Mouse (Mus musculus): ENCODE data around the gene Rab4b. TPM values are rescaled to one million over a fixed set of nuclear protein-coding genes. Genes with fewer than 3 reads are reported as not detected.
A peak's percentile ranks its signal among the peaks of the same experiment; 100 is the strongest.

Gene Rab4b
- polyA plus RNA-seq, 1 experiment from 2014 or later, result 71.1 TPM

GRCm38 (mm10) chr7:27179217-27179918 lies 672 bp upstream of the Rab4b start:
- Histone ChIP-seq H3K9me3 (ENCODE audit: control insufficient read depth, low read depth, low read length) (no peaks in the 10 kb centered on the region), H3K9ac (replicated peaks; ENCODE audit: low read depth, low read length) (no peak overlapping the region), H3K4me2 (replicated peaks; ENCODE audit: low read depth, low read length) (peak overlapping the region; percentile 49), H3K27ac (ENCODE audit: low read length) (peak overlapping the region; percentile 80; the same call in 1 of the 2 replicates), H3K27me3 (ENCODE audit: control insufficient read depth, insufficient read depth, low read length) (no peaks in the 10 kb centered on the region), H3K36me3 (ENCODE audit: control insufficient read depth, insufficient read depth, low read length) (peaks cover 9% of the 10 kb centered on the region), H3K4me1 (ENCODE audit: control insufficient read depth, insufficient read depth, low read length) (no peaks in the 10 kb centered on the region), H3K4me3 (ENCODE audit: low read depth, low read length) (peak overlapping the region; percentile 57)
- ATAC-seq (ENCODE audit: insufficient number of reproducible peaks, insufficient read depth, low FRiP score, low read depth), result no peak; the same call in 1 of the 2 replicates
- 45% methylated on average over 16 of the region's 16 CpGs for WGBS

- WGBS, result 14% methylated on average over 4 of the region's 4 CpGs
- ATAC-seq (ENCODE audit: insufficient number of reproducible peaks, insufficient read depth, low FRiP score, low read depth), result no peak; the same call in 1 of the 2 replicates
- peak overlapping the region; percentile 51 for H3K4me2 ChIP-seq (replicated peaks; ENCODE audit: low read depth, low read length)
These were observed 763 bp downstream of the Rab4b start for GRCm38 (mm10) chr7:27177942-27178323.

GRCm38 (mm10) chr7:27174896-27175295 lies 3.8 kb downstream of the Rab4b start:
- Histone ChIP-seq H3K36me3 (ENCODE audit: control insufficient read depth, insufficient read depth, low read length) (peaks cover 10% of the 10 kb centered on the region), H3K9ac (replicated peaks; ENCODE audit: low read depth, low read length) (no peak overlapping the region), H3K4me2 (replicated peaks; ENCODE audit: low read depth, low read length) (no peak overlapping the region), H3K4me1 (ENCODE audit: control insufficient read depth, insufficient read depth, low read length) (no peaks in the 10 kb centered on the region), H3K27me3 (ENCODE audit: control insufficient read depth, insufficient read depth, low read length) (no peaks in the 10 kb centered on the region), H3K4me3 (ENCODE audit: low read depth, low read length) (no peak overlapping the region), H3K9me3 (ENCODE audit: control insufficient read depth, low read depth, low read length) (no peaks in the 10 kb centered on the region), H3K27ac (ENCODE audit: low read length) (no peak overlapping the region)
- no peak for ATAC-seq (ENCODE audit: insufficient number of reproducible peaks, insufficient read depth, low FRiP score, low read depth)
- 92% methylated on average over 7 of the region's 7 CpGs for WGBS

More at GRCm38 (mm10) chr7:27177942-27178323, 763 bp downstream of the Rab4b start:
- Histone ChIP-seq H3K27me3 (ENCODE audit: control insufficient read depth, insufficient read depth, low read length) (no peaks in the 10 kb centered on the region), H3K36me3 (ENCODE audit: control insufficient read depth, insufficient read depth, low read length) (peaks cover 4% of the 10 kb centered on the region), H3K9ac (replicated peaks; ENCODE audit: low read depth, low read length) (0 out of 2 replicates have a peak overlapping the region, but pooled peaks have one; percentile 33), H3K9me3 (ENCODE audit: control insufficient read depth, low read depth, low read length) (no peaks in the 10 kb centered on the region), H3K27ac (ENCODE audit: low read length) (peak overlapping the region; percentile 95), H3K4me1 (ENCODE audit: control insufficient read depth, insufficient read depth, low read length) (no peaks in the 10 kb centered on the region), H3K4me3 (ENCODE audit: low read depth, low read length) (peak overlapping the region; percentile 57)

GRCm38 (mm10) chr7:27174496-27174895 lies 4.2 kb downstream of the Rab4b start:
- H3K27me3 ChIP-seq (ENCODE audit: control insufficient read depth, insufficient read depth, low read length), result no peaks in the 10 kb centered on the region
- ATAC-seq (ENCODE audit: insufficient number of reproducible peaks, insufficient read depth, low FRiP score, low read depth), result no peak
- WGBS, result 92% methylated on average over 15 of the region's 15 CpGs

GRCm38 (mm10) chr7:27170981-27171380 lies 7.7 kb downstream of the Rab4b start:
- Histone ChIP-seq H3K27me3 (ENCODE audit: control insufficient read depth, insufficient read depth, low read length) (no peaks in the 10 kb centered on the region), H3K4me1 (ENCODE audit: control insufficient read depth, insufficient read depth, low read length) (peaks cover 8% of the 10 kb centered on the region), H3K36me3 (ENCODE audit: control insufficient read depth, insufficient read depth, low read length) (peaks cover 10% of the 10 kb centered on the region), H3K4me2 (replicated peaks; ENCODE audit: low read depth, low read length) (no peak overlapping the region), H3K4me3 (ENCODE audit: low read depth, low read length) (no peak overlapping the region), H3K9me3 (ENCODE audit: control insufficient read depth, low read depth, low read length) (no peaks in the 10 kb centered on the region), H3K27ac (ENCODE audit: low read length) (no peak overlapping the region), H3K9ac (replicated peaks; ENCODE audit: low read depth, low read length) (no peak overlapping the region)
- ATAC-seq (ENCODE audit: insufficient number of reproducible peaks, insufficient read depth, low FRiP score, low read depth), result no peak
- whole genome bisulfite sequencing, result 90% methylated on average over 3 of the region's 3 CpGs

More at GRCm38 (mm10) chr7:27174496-27174895, 4.2 kb downstream of the Rab4b start:
- Histone ChIP-seq H3K4me2 (replicated peaks; ENCODE audit: low read depth, low read length) (no peak overlapping the region), H3K4me3 (ENCODE audit: low read depth, low read length) (no peak overlapping the region), H3K27ac (ENCODE audit: low read length) (no peak overlapping the region), H3K36me3 (ENCODE audit: control insufficient read depth, insufficient read depth, low read length) (peaks cover 10% of the 10 kb centered on the region), H3K4me1 (ENCODE audit: control insufficient read depth, insufficient read depth, low read length) (no peaks in the 10 kb centered on the region), H3K9me3 (ENCODE audit: control insufficient read depth, low read depth, low read length) (no peaks in the 10 kb centered on the region), H3K9ac (replicated peaks; ENCODE audit: low read depth, low read length) (no peak overlapping the region)

GRCm38 (mm10) chr7:27168371-27168770 lies 10.3 kb downstream of the Rab4b start:
- no peaks in the 10 kb centered on the region for H3K27me3 ChIP-seq (ENCODE audit: control insufficient read depth, insufficient read depth, low read length)
- peaks cover 30% of the 10 kb centered on the region for H3K4me1 ChIP-seq (ENCODE audit: control insufficient read depth, insufficient read depth, low read length)
- ATAC-seq (ENCODE audit: insufficient number of reproducible peaks, insufficient read depth, low FRiP score, low read depth), result no peak
- H3K27ac ChIP-seq (ENCODE audit: low read length), result no peak overlapping the region
- peaks cover 23% of the 10 kb centered on the region for H3K36me3 ChIP-seq (ENCODE audit: control insufficient read depth, insufficient read depth, low read length)
- H3K9me3 ChIP-seq (ENCODE audit: control insufficient read depth, low read depth, low read length), result no peaks in the 10 kb centered on the region
- 86% methylated on average over 5 of the region's 5 CpGs for WGBS
- H3K9ac ChIP-seq (replicated peaks; ENCODE audit: low read depth, low read length), result no peak overlapping the region
- H3K4me2 ChIP-seq (replicated peaks; ENCODE audit: low read depth, low read length), result no peak overlapping the region
- no peak overlapping the region for H3K4me3 ChIP-seq (ENCODE audit: low read depth, low read length)

- H3K27ac ChIP-seq (ENCODE audit: low read length), result peak overlapping the region; percentile 97; the same call in 1 of the 2 replicates
- peak overlapping the region; percentile 74 for H3K4me3 ChIP-seq (ENCODE audit: low read depth, low read length)
- H3K27me3 ChIP-seq (ENCODE audit: control insufficient read depth, insufficient read depth, low read length), result no peaks in the 10 kb centered on the region
- no peak for ATAC-seq (ENCODE audit: insufficient number of reproducible peaks, insufficient read depth, low FRiP score, low read depth)
- H3K36me3 ChIP-seq (ENCODE audit: control insufficient read depth, insufficient read depth, low read length), result peaks cover 22% of the 10 kb centered on the region
- peak overlapping the region; percentile 76; the same call in 1 of the 2 replicates for H3K9ac ChIP-seq (replicated peaks; ENCODE audit: low read depth, low read length)
- H3K4me2 ChIP-seq (replicated peaks; ENCODE audit: low read depth, low read length), result peak overlapping the region; percentile 88
- WGBS, result 75% methylated on average over 11 of the region's 11 CpGs
- H3K9me3 ChIP-seq (ENCODE audit: control insufficient read depth, low read depth, low read length), result no peaks in the 10 kb centered on the region
- peaks cover 37% of the 10 kb centered on the region for H3K4me1 ChIP-seq (ENCODE audit: control insufficient read depth, insufficient read depth, low read length)
These were observed 11.1 kb downstream of the Rab4b start for GRCm38 (mm10) chr7:27167475-27168094.

- Histone ChIP-seq H3K27ac (ENCODE audit: low read length) (peak within 1 kb of the TSS; percentile 97), H3K9ac (replicated peaks; ENCODE audit: low read depth, low read length) (peak within 1 kb of the TSS; percentile 76), H3K27me3 (ENCODE audit: control insufficient read depth, insufficient read depth, low read length) (no peaks in the 10 kb centered on the region), H3K9me3 (ENCODE audit: control insufficient read depth, low read depth, low read length) (no peaks in the 10 kb centered on the region), H3K36me3 (ENCODE audit: control insufficient read depth, insufficient read depth, low read length) (peaks cover 24% of the 10 kb centered on the region), H3K4me1 (ENCODE audit: control insufficient read depth, insufficient read depth, low read length) (peaks cover 37% of the 10 kb centered on the region), H3K4me3 (ENCODE audit: low read depth, low read length) (peak within 1 kb of the TSS; percentile 74), H3K4me2 (replicated peaks; ENCODE audit: low read depth, low read length) (peak within 1 kb of the TSS; percentile 88)
- WGBS, result 1% methylated on average over 58 of the region's 61 CpGs
- peak; percentile 87 for ATAC-seq (ENCODE audit: insufficient number of reproducible peaks, insufficient read depth, low FRiP score, low read depth)
These were observed 11.9 kb downstream of the Rab4b start, which contains the start of gene Egln2 for GRCm38 (mm10) chr7:27166614-27167474. TSS of gene Egln2 (minus strand) at chr7:27166802.

Measured in stomach, embryonic 14.5 days (tissue).